Mouse (Mus musculus): ENCODE data around the gene Wnt1.

Gene Wnt1

GRCm38 (mm10) chr15:98837006-98837742 is 47.5 kb downstream of the Wnt1 start:
- no peak for DNase-seq (ENCODE audit: low spot score)

GRCm38 (mm10) chr15:98837743-98838103 is 48.1 kb downstream of the Wnt1 start:
- no peak for DNase-seq (ENCODE audit: low spot score)

- DNase-seq (ENCODE audit: low spot score) = no peak
These were observed 49.5 kb downstream of the Wnt1 start for GRCm38 (mm10) chr15:98839161-98839560.

GRCm38 (mm10) chr15:98839671-98840585 is 50.3 kb downstream of the Wnt1 start:
- DNase-seq (ENCODE audit: low spot score) = no peak

All from testis, postnatal 10 days (tissue).